Mouse (Mus musculus) layer of hippocampus, adult 18-20 months (tissue): Measurements from ENCODE around the gene Sept9. TPM values are rescaled to one million over a fixed set of nuclear protein-coding genes. Genes with fewer than 3 reads are reported as not detected.

ENCODE experiments used
- DNase-seq, 2 experiments: peaks; one replicate each; pipeline ENCODE4 v3.0.0; 2022; ENCODE audit warnings: low spot score in 2 of 2
- total RNA-seq, 2 experiments: library from RNA; stranded (reverse); gene quantifications; 2 replicates each; pipeline ENCODE4 v1.2.3; 2021

Gene Sept9
- total RNA-seq, 2 experiments from 2014 or later: 121 to 122 TPM

DNA sequence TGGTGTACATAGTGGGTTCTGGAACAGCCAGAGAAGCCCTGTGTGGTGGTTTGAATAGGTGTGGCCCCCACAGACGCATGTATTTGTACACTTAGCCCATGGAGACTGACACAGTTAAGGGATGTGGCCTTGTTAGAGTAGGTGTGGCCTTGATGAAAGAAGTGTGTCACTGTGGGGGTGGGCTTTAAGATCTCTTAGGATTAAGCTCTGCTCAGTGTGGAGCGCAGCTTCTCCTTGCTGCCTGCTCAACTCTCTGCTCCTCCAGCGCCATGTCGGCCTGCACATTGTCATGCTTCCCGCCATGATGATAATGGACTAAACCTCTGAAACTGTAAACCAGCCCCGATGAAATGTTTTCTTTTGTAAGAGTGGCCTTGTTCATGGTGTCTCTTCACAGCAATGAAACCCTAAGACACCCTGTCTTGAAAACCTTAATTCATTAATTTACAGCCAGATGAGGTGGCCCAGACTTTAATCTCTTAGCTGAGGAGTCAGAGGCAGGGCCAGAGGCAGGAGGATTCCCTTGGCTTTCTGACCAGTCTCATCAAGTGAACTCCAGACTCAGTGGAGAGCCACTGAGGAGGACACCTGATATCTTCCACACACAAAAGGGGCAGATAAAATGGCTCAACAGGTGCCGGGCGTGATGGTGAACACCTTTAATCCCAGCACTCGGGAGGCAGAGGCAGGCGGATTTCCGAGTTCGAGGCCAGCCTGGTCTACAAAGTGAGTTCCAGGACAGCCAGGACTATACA lies 44.3 kb downstream of the Sept9 start:
- DNase-seq: no peak

GRCm38 (mm10) chr11:117245041-117245725 lies 45.7 kb downstream of the Sept9 start:
- no peak for DNase-seq

GRCm38 (mm10) chr11:117245846-117246245 lies 46.4 kb downstream of the Sept9 start:
- no peak for DNase-seq

DNA sequence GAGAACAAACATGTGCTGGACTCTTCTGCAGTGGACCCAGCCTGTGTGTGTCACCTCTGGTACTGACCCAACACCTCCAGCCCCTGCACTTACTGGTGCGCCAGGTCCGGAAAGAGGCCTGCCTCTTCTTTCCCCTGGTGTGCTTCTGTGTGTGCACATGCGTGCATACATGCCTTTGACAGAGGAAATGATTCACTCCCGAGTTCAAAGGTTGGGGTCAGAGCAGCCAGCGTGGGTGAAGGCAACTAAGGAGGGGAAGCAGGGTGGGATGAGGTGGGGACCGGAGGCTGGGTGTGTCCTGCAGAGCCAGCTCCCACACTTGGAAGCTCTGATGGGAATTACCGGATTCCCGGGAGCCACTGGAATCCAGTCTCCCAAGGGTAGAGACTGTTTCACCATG lies 46.8 kb downstream of the Sept9 start:
- no peak for DNase-seq

GRCm38 (mm10) chr11:117246981-117247431 lies 47.5 kb downstream of the Sept9 start:
- DNase-seq: no peak

DNA sequence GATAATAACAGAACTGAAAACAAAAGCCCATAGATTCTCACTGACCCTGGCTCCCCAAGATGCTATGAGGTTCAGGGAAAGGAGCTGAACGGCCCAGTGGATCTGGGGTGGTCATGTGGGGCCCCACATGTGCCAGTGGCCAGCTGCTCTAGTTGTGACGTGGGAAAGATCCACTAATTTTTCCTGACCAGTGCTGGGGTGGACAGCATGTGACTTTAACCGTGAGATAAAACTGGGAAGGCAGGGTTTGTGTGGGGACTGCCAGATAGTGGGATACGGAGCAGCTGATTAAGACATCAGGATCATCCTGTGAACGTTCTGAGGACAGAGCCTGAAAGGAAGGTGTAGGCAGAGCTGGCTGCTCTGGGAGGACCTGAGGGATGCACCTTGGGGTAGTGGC lies 48.1 kb downstream of the Sept9 start:
- no peak for DNase-seq

- peak in 1 of 2 experiments; percentile 47 for DNase-seq
Measured at GRCm38 (mm10) chr11:117248734-117249248, 49.3 kb downstream of the Sept9 start.

GRCm38 (mm10) chr11:117249282-117249984 lies 50.0 kb downstream of the Sept9 start:
- DNase-seq: no peak

- DNase-seq: no peak
Measured at GRCm38 (mm10) chr11:117249985-117250928, 50.8 kb downstream of the Sept9 start.

- DNase-seq: no peak
Measured at GRCm38 (mm10) chr11:117251755-117252154, 52.3 kb downstream of the Sept9 start.

DNA sequence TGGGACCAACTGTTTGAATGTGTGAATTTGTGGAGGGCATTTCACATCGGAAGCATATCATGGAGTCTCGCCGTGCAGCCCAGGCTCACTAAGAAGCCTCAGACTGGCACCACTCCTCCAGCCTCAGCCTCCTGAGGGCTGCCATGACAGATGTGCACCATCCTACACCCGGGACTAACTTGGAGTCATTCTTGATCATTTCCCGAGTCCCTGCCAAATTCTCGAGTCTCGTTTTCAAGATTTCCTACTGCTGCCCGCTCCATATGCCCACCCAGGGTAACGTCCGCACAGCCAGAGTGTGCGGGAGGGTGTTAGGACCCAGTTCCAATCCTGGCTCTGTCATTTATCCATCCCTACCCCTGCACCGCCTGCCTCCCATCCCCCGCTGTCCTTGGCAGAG lies 53.4 kb downstream of the Sept9 start:
- no peak for DNase-seq

GRCm38 (mm10) chr11:117254161-117255107 lies 55.0 kb downstream of the Sept9 start:
- DNase-seq: no peak

- DNase-seq: no peak
Measured at GRCm38 (mm10) chr11:117255108-117255489, 55.6 kb downstream of the Sept9 start.

DNA sequence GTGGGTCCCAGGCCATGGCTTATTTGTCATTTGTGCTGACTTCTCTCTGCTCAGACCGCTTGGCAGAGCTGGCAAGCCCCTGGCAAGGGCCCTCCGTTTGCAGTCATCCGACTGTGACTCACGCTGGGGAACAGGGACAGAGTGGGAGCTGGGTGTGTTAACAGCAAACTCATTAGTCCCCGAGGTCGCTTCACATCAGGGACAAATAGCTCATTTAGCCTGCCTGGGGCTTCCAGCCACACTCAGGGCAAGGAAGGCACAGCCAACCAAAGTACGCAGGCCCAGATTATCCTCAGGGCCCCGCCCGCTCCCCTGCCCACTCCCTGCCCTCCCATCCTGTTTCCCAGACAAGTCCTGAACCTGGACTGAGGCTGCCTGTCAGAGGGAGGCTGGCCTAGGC lies 56.6 kb downstream of the Sept9 start:
- DNase-seq: peak; percentile 60

DNA sequence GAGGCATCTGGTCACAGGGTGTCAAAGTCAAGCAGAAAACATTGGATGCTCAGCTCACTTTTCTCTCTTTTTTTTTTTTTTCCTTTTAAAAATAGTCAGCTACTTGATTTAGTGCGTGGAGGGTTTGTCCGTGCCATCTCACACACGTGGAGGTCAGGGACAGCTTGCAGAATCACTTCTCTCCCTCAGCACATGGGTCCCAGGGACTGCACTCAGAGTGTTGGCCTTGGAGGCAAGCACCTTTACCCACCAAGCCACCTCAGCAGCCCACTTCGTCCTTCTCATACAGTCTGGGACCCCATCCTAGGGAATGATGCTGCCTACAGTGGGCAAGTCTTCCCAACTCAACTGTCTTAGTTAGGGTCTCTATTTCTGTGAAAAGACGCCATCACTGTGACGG lies 57.4 kb downstream of the Sept9 start:
- DNase-seq: no peak

GRCm38 (mm10) chr11:117257266-117257665 lies 57.8 kb downstream of the Sept9 start:
- no peak for DNase-seq

GRCm38 (mm10) chr11:117257842-117258241 lies 58.4 kb downstream of the Sept9 start:
- no peak for DNase-seq

- peak in 1 of 2 experiments; percentile 32 for DNase-seq
Measured at GRCm38 (mm10) chr11:117259178-117259960, 59.9 kb downstream of the Sept9 start.

DNA sequence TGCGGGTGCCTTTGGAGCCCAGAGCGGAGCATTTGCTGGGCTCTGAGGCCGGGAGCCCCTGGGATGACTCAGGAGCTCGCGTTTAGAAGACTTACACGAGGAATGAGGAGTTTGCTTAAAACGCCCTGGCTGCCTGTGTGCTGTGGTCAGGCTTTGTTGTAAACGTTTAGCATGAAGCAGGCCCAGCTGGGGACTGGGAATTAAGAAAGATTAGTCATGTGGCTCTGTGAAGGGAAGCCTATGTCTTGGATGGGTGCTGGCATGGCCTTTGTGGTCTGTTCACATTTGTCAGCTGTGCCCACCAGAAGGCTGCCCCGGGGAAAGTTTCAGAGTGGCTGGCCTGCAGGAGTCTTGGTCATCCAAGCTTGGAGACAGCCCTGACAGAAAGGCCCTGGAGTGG lies 61.2 kb downstream of the Sept9 start:
- DNase-seq: no peak
